Mouse (Mus musculus): ENCODE results near the gene Gabpb2. TPM values are rescaled to one million over a fixed set of nuclear protein-coding genes. Genes with fewer than 3 reads are reported as not detected.

The Gabpb2 gene
- polyA plus RNA-seq, 1 experiment = 3.3 TPM

- no peak overlapping the region for H3K4me3 ChIP-seq
- H3ac ChIP-seq (ENCODE audit: control insufficient read depth, insufficient read length) = no peak overlapping the region
- H3K27me3 ChIP-seq (ENCODE audit: control insufficient read depth, insufficient read depth, insufficient read length) = no peaks in the 10 kb centered on the region
Observed at GRCm38 (mm10) chr3:95246465-95247231, 28.9 kb upstream of the Gabpb2 start.

DNA sequence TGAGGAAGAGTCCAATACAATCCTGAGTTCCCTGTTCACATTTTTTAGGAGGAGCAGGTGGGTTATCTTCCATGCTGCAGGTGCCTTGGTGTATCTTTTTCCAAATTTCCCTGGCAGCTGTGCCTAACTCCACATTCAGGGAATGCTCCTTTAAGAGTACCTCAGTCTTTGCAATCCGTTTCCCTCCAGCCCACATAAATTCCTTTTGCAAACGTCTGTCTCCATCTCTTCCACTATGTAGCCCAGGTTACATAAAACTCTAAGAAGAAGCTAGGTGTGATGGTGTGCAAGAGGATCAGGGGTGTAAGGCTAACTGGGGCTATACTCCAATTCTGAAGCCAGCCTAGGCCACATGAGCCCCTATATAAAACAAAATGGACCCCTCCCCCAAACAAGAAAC, 25.4 kb upstream of the Gabpb2 start:
- H3K79me2 ChIP-seq (ENCODE audit: control insufficient read depth, insufficient read depth) = no peaks in the 10 kb centered on the region
- TF ChIP-seq MYOD1 (IDR thresholded peaks at IDR 0.05; ENCODE audit: control insufficient read depth in 1 of 3, insufficient read length in 2 of 3, low read depth in 2 of 3) (no peak), POLR2A (IDR thresholded peaks at IDR 0.05; ENCODE audit: insufficient read length, low read depth) (no peak), TCF12 (IDR thresholded peaks at IDR 0.05; ENCODE audit: insufficient read depth, poor library complexity, severe bottlenecking) (no peak)
- H3K27me3 ChIP-seq (ENCODE audit: control insufficient read depth, insufficient read depth, insufficient read length) = no peaks in the 10 kb centered on the region

More at GRCm38 (mm10) chr3:95246465-95247231, 28.9 kb upstream of the Gabpb2 start:
- Histone ChIP-seq H3K36me3 (ENCODE audit: control insufficient read depth, insufficient read depth) (peaks cover 5% of the 10 kb centered on the region), H3K79me2 (ENCODE audit: control insufficient read depth, insufficient read depth) (no peaks in the 10 kb centered on the region), H3K4me2 (ENCODE audit: low read depth) (no peak overlapping the region)
- no peak for TF ChIP-seq POLR2AphosphoS2 (IDR thresholded peaks at IDR 0.05; ENCODE audit: insufficient read length, low read depth)
- no peak for TF ChIP-seq MYOD1 (IDR thresholded peaks at IDR 0.05; ENCODE audit: control insufficient read depth in 1 of 3, insufficient read length in 2 of 3, low read depth in 2 of 3)
- TF ChIP-seq USF1 (IDR thresholded peaks at IDR 0.05; ENCODE audit: low read depth) = no peak
- peak; percentile 84 for TF ChIP-seq CEBPB (IDR thresholded peaks at IDR 0.05; ENCODE audit: insufficient read depth, poor library complexity, severe bottlenecking)

GRCm38 (mm10) chr3:95241498-95241897, 23.8 kb upstream of the Gabpb2 start, which contains the start of gene Gm128:
Gm128 (minus strand) TSS chr3:95241598.
- H3K27me3 ChIP-seq (ENCODE audit: control insufficient read depth, insufficient read depth, insufficient read length) = no peaks in the 10 kb centered on the region
- H3K4me2 ChIP-seq (ENCODE audit: low read depth) = no peak within 1 kb of the TSS
- H3K36me3 ChIP-seq (ENCODE audit: control insufficient read depth, insufficient read depth) = peaks cover 8% of the 10 kb centered on the region
- H3K79me2 ChIP-seq (ENCODE audit: control insufficient read depth, insufficient read depth) = no peaks in the 10 kb centered on the region
- TF ChIP-seq POLR2A (IDR thresholded peaks at IDR 0.05; ENCODE audit: insufficient read length, low read depth) = no peak
- no peak for TF ChIP-seq MYOD1 (IDR thresholded peaks at IDR 0.05; ENCODE audit: control insufficient read depth in 1 of 3, insufficient read length in 2 of 3, low read depth in 2 of 3)
- no peak for TF ChIP-seq MAX (IDR thresholded peaks at IDR 0.05; ENCODE audit: low read depth)
- TF ChIP-seq POLR2AphosphoS2 (IDR thresholded peaks at IDR 0.05; ENCODE audit: insufficient read length, low read depth) = no peak
- no peak for TF ChIP-seq CEBPB (IDR thresholded peaks at IDR 0.05; ENCODE audit: insufficient read depth, poor library complexity, severe bottlenecking)
- TF ChIP-seq MYOG (IDR thresholded peaks at IDR 0.05; ENCODE audit: control insufficient read depth in 1 of 3, insufficient read depth in 1 of 3, insufficient read length in 2 of 3, low read depth in 2 of 3) = no peak
- TF ChIP-seq SRF (IDR thresholded peaks at IDR 0.05; ENCODE audit: control insufficient read depth, insufficient read length, low read depth) = no peak
- TF ChIP-seq REST (IDR thresholded peaks at IDR 0.05; ENCODE audit: insufficient read depth, insufficient read length) = no peak
- TF ChIP-seq E2F4 (IDR thresholded peaks at IDR 0.05; ENCODE audit: insufficient read depth) = no peak
- no peak for TF ChIP-seq TCF3 (IDR thresholded peaks at IDR 0.05; ENCODE audit: insufficient read length, low read depth)
- no peak for TF ChIP-seq USF1 (IDR thresholded peaks at IDR 0.05; ENCODE audit: low read depth)
- no peak for TF ChIP-seq TCF12 (IDR thresholded peaks at IDR 0.05; ENCODE audit: insufficient read depth, poor library complexity, severe bottlenecking)
- no peak within 1 kb of the TSS for H3K4me3 ChIP-seq
- H3ac ChIP-seq (ENCODE audit: control insufficient read depth, insufficient read length) = no peak within 1 kb of the TSS

More for the DNA sequence above, 25.4 kb upstream of the Gabpb2 start:
- H3ac ChIP-seq (ENCODE audit: control insufficient read depth, insufficient read length) = no peak overlapping the region
- no peak overlapping the region for H3K4me3 ChIP-seq
- H3K36me3 ChIP-seq (ENCODE audit: control insufficient read depth, insufficient read depth) = peaks cover 7% of the 10 kb centered on the region
- no peak overlapping the region for H3K4me2 ChIP-seq (ENCODE audit: low read depth)

- TF ChIP-seq SRF (IDR thresholded peaks at IDR 0.05; ENCODE audit: control insufficient read depth, insufficient read length, low read depth) (no peak), REST (IDR thresholded peaks at IDR 0.05; ENCODE audit: insufficient read depth, insufficient read length) (no peak), MYOD1 (IDR thresholded peaks at IDR 0.05; ENCODE audit: control insufficient read depth in 1 of 3, insufficient read length in 2 of 3, low read depth in 2 of 3) (no peak), POLR2AphosphoS2 (IDR thresholded peaks at IDR 0.05; ENCODE audit: insufficient read length, low read depth) (no peak), TCF3 (IDR thresholded peaks at IDR 0.05; ENCODE audit: insufficient read length, low read depth) (no peak), MAX (IDR thresholded peaks at IDR 0.05; ENCODE audit: low read depth) (no peak), E2F4 (IDR thresholded peaks at IDR 0.05; ENCODE audit: insufficient read depth) (no peak), CEBPB (IDR thresholded peaks at IDR 0.05; ENCODE audit: insufficient read depth, poor library complexity, severe bottlenecking) (no peak), USF1 (IDR thresholded peaks at IDR 0.05; ENCODE audit: low read depth) (no peak), POLR2A (IDR thresholded peaks at IDR 0.05; ENCODE audit: insufficient read length, low read depth) (no peak), TCF12 (IDR thresholded peaks at IDR 0.05; ENCODE audit: insufficient read depth, poor library complexity, severe bottlenecking) (no peak), MYOG (IDR thresholded peaks at IDR 0.05; ENCODE audit: control insufficient read depth in 1 of 3, insufficient read depth in 1 of 3, insufficient read length in 2 of 3, low read depth in 2 of 3) (no peak)
- Histone ChIP-seq H3K4me3 (no peak overlapping the region), H3K27me3 (ENCODE audit: control insufficient read depth, insufficient read depth, insufficient read length) (no peaks in the 10 kb centered on the region), H3K4me2 (ENCODE audit: low read depth) (no peak overlapping the region), H3ac (ENCODE audit: control insufficient read depth, insufficient read length) (no peak overlapping the region), H3K79me2 (ENCODE audit: control insufficient read depth, insufficient read depth) (no peaks in the 10 kb centered on the region), H3K36me3 (ENCODE audit: control insufficient read depth, insufficient read depth) (peaks cover 14% of the 10 kb centered on the region)
Observed at GRCm38 (mm10) chr3:95240900-95241299, 23.2 kb upstream of the Gabpb2 start.

GRCm38 (mm10) chr3:95239971-95240370, 22.3 kb upstream of the Gabpb2 start:
- H3ac ChIP-seq (ENCODE audit: control insufficient read depth, insufficient read length) = no peak overlapping the region
- no peak overlapping the region for H3K4me3 ChIP-seq
- TF ChIP-seq POLR2AphosphoS2 (IDR thresholded peaks at IDR 0.05; ENCODE audit: insufficient read length, low read depth) = peak; percentile 22
- no peak for TF ChIP-seq TCF3 (IDR thresholded peaks at IDR 0.05; ENCODE audit: insufficient read length, low read depth)
- no peak for TF ChIP-seq MYOG (IDR thresholded peaks at IDR 0.05; ENCODE audit: control insufficient read depth in 1 of 3, insufficient read depth in 1 of 3, insufficient read length in 2 of 3, low read depth in 2 of 3)
- no peak for TF ChIP-seq USF1 (IDR thresholded peaks at IDR 0.05; ENCODE audit: low read depth)
- TF ChIP-seq SRF (IDR thresholded peaks at IDR 0.05; ENCODE audit: control insufficient read depth, insufficient read length, low read depth) = no peak
- peaks cover 24% of the 10 kb centered on the region for H3K36me3 ChIP-seq (ENCODE audit: control insufficient read depth, insufficient read depth)
- H3K27me3 ChIP-seq (ENCODE audit: control insufficient read depth, insufficient read depth, insufficient read length) = no peaks in the 10 kb centered on the region
- no peaks in the 10 kb centered on the region for H3K79me2 ChIP-seq (ENCODE audit: control insufficient read depth, insufficient read depth)
- no peak overlapping the region for H3K4me2 ChIP-seq (ENCODE audit: low read depth)

Data from myocyte (in vitro differentiated cells).